Mouse (Mus musculus) CH12.LX (cell line): ENCODE measurements around the gene Actr2. TPM values are rescaled to one million over a fixed set of nuclear protein-coding genes. Genes with fewer than 3 reads are reported as not detected.
"Not testable (repeated sequence)": the region's sequence is repeated elsewhere in the genome, so short reads cannot be mapped to it uniquely, and the experiment has no call there.

ENCODE experiments used
- DNase-seq: peaks from one replicate; pipeline ENCODE4 v3.0.0-alpha.2; 2013; ENCODE audit errors: extremely low read depth
- H3K27ac ChIP-seq: 2 replicates; pipeline ENCODE4 v1.5.1; 2012; ENCODE audit warnings: low read depth, mild to moderate bottlenecking, control low read depth, moderate library complexity; ENCODE audit not compliant: insufficient read depth
- H3K27me3 ChIP-seq: replicated peaks from 2 replicates; pipeline ENCODE3; 2012; ENCODE audit warnings: inconsistent platforms
- H3K36me3 ChIP-seq, 2 experiments: replicated peaks in 1 of 2; 2 replicates each; pipeline versions ENCODE3 to v1.6.1; 2012; ENCODE audit warnings: inconsistent platforms in 1 of 2, low read length in 1 of 2, mild to moderate bottlenecking in 1 of 2, mixed read lengths in 1 of 2, moderate library complexity in 1 of 2; ENCODE audit not compliant: control insufficient read depth in 1 of 2, insufficient read depth in 1 of 2
- H3K4me1 ChIP-seq, 2 experiments: 2 replicates each; pipeline ENCODE4 v1.6.1; 2012; ENCODE audit warnings: inconsistent platforms in 1 of 2, moderate library complexity in 1 of 2; ENCODE audit not compliant: insufficient read depth in 2 of 2, control insufficient read depth in 1 of 2
- H3K4me2 ChIP-seq: 2 replicates; pipeline ENCODE4 v1.6.1; 2012; ENCODE audit warnings: low read depth, mild to moderate bottlenecking, control low read depth; ENCODE audit not compliant: poor library complexity, insufficient read depth, severe bottlenecking
- H3K4me3 ChIP-seq, 3 experiments: fragments of 150-350 bp in 1 of 3; sonication (generic) in 1 of 3; replicated peaks in 1 of 3; 2 replicates each; pipeline versions ENCODE3 to v1.5.1; 2011 to 2012; ENCODE audit warnings: low read depth in 2 of 3, low read length in 2 of 3, mild to moderate bottlenecking in 2 of 3, moderate library complexity in 2 of 3, control low read depth in 1 of 3, improper control_type of control experiment in 1 of 3, inconsistent platforms in 1 of 3, mixed read lengths in 1 of 3; ENCODE audit not compliant: poor library complexity in 1 of 3
- H3K79me2 ChIP-seq: replicated peaks from 2 replicates; pipeline ENCODE4 v1.6.1; 2012; ENCODE audit warnings: mild to moderate bottlenecking, moderate library complexity; ENCODE audit not compliant: control insufficient read depth, poor library complexity, insufficient read depth, severe bottlenecking; ENCODE audit errors: extremely low read depth
- H3K9ac ChIP-seq: 2 replicates; pipeline ENCODE4 v1.6.1; 2012; ENCODE audit warnings: low read depth, mild to moderate bottlenecking, control low read depth, moderate library complexity; ENCODE audit not compliant: insufficient read depth
- H3K9me3 ChIP-seq: replicated peaks from 2 replicates; pipeline ENCODE3; 2012; ENCODE audit warnings: low read length, inconsistent platforms, mixed read lengths
- CHD2 ChIP-seq: IDR thresholded peaks from 2 replicates; pipeline ENCODE4 v1.6.1; 2011; ENCODE audit warnings: low read length, improper control_type of control experiment
- CTCF ChIP-seq, 2 experiments: IDR thresholded peaks in 1 of 2; conservative IDR thresholded peaks in 1 of 2; 2 replicates each; pipeline ENCODE4 v1.5.1; 2011 to 2012; ENCODE audit warnings: low read depth in 2 of 2, low read length in 2 of 2, improper control_type of control experiment in 1 of 2, inconsistent platforms in 1 of 2, mild to moderate bottlenecking in 1 of 2, moderate library complexity in 1 of 2
- IRF4 ChIP-seq: IDR thresholded peaks from 2 replicates; pipeline ENCODE4 v1.6.1; 2014; ENCODE audit warnings: low read depth, mild to moderate bottlenecking, inconsistent platforms, low read length, improper control_type of control experiment
- MAFK ChIP-seq: IDR thresholded peaks from 2 replicates; pipeline ENCODE4 v1.6.1; 2011; ENCODE audit warnings: low read length, improper control_type of control experiment; ENCODE audit not compliant: insufficient replicate concordance
- MYC ChIP-seq: IDR thresholded peaks from 2 replicates; pipeline ENCODE4 v1.6.1; 2011; ENCODE audit warnings: low read depth, mild to moderate bottlenecking, improper control_type of control experiment, low read length
- POLR2A ChIP-seq: IDR thresholded peaks from 2 replicates; pipeline ENCODE4 v1.6.1; 2011; ENCODE audit warnings: low read depth, mild to moderate bottlenecking, improper control_type of control experiment, low read length
- RAD21 ChIP-seq: IDR thresholded peaks from 2 replicates; pipeline ENCODE4 v1.6.1; 2011; ENCODE audit warnings: low read depth, mild to moderate bottlenecking, low read length, improper control_type of control experiment, moderate library complexity
- SMC3 ChIP-seq: IDR thresholded peaks from 2 replicates; pipeline ENCODE4 v1.6.1; 2011; ENCODE audit warnings: low read depth, low read length, improper control_type of control experiment
- TBP ChIP-seq: conservative IDR thresholded peaks from 2 replicates; pipeline ENCODE4 v1.6.1; 2011; ENCODE audit warnings: low read depth, low read length, improper control_type of control experiment
- ZC3H11A ChIP-seq: IDR thresholded peaks from 2 replicates; pipeline ENCODE4 v1.6.1; 2012; ENCODE audit warnings: low read depth, mild to moderate bottlenecking, inconsistent platforms, low read length, improper control_type of control experiment
- dilution Hi-C: fragments of 300-500 bp; cut with MboI; formaldehyde crosslinking; loops from 2 replicates; pipeline ENCODE4 v1.14.3; 2020; ENCODE audit warnings: low sequenced_read_pairs; ENCODE audit not compliant: extremely low pct_unique_long_range_greater_than_20kb, extremely low pct_ligation_motif_present
- in situ Hi-C: fragments of 300-500 bp; cut with MboI; formaldehyde crosslinking; loops from 3 replicates; pipeline ENCODE4 v1.14.3; 2019; ENCODE audit warnings: low sequenced_read_pairs, low pct_ligation_motif_present, low pct_unique_long_range_greater_than_20kb, mixed read lengths
- polyA plus RNA-seq: library from polyadenylated mRNA; unstranded; fragments of >175 nt; gene quantifications from 2 replicates; pipeline ENCODE4 v1.2.1, GENCODE M21; 2012; ENCODE audit warnings: low read depth; ENCODE audit not compliant: insufficient read length
- total RNA-seq, 2 experiments: library from RNA; depleted of rRNA; stranded (reverse); fragments of 300-350 nt in 1 of 2; fragments of >200 nt in 1 of 2; gene quantifications; 2 replicates each; pipeline ENCODE4 v1.2.3; 2012 to 2014

The Actr2 gene
- total and polyA plus RNA-seq, 3 experiments, result 141 to 327 (median 189) TPM

DNA sequence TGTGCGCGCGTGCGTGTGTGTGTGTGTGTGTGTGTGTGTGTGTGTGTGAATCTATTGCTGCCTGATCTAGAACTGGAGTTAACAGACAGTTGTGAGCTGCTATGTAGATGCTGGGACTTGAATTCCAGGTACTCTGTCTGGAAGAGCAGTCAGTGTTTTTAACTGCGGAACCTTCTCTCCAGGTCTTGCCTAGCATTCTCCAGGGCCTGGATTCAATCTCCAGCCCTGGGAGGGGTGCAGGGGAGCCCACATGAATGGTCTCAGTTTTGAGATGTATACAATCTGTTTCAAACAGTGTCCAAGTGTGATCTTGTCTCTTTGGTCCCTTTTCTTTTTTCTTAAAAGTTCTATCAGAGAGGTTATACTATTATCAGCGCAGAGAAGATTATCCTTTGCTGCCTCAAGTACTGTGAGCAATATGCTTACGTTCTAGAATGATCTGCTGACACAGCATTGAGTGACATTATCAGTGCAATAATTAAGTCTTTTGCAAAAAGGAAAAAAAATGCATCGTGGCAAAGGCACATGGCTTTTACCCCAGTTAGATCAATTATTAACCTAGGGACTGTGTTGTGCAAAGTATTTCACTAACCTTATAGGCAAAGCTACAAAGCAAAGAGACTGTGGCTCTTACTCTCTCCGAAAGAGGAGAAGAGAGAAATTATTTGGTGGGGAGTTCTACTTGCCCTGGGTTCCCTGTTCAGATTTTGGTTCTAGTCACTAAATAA lies 32.0 kb upstream of the Actr2 start:
- Histone ChIP-seq H3K27ac (no peak overlapping the region), H3K4me1 (peaks cover 0 to 5% of the 10 kb centered on the region in 2 experiments; a peak in 1 of 4 replicates), H3K4me3 (no peak overlapping the region), H3K36me3 (no peaks in the 10 kb centered on the region), H3K4me2 (no peak overlapping the region), H3K27me3 (no peaks in the 10 kb centered on the region), H3K79me2 (no peaks in the 10 kb centered on the region), H3K9me3 (no peaks in the 10 kb centered on the region), H3K9ac (no peak overlapping the region)
- in situ Hi-C loops (no loop called here), dilution Hi-C loops (no loop called here)
- DNase-seq, result no peak
- TF ChIP-seq CHD2 (no peak), MAFK (peak; percentile 9; the same call in 1 of the 2 replicates), POLR2A (no peak), IRF4 (no peak), ZC3H11A (no peak)

DNA sequence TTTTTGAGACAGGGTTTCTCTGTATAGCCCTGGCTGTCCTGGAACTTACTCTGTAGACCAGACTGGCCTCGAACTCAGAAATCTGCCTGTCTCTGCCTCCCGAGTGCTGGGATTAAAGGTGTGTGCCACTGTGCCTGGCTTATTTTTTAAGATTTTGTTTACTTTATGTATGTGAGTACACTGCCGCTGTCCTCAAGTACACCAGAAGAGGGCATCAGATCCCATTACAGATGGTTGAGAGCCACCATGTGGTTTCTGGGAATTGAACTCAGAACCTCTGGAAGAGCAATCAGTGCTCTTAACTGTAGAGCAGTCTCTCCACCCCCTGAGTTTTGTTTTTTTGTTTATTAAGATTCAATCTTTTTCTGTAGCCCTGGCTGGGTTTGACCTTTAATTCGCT lies 31.0 kb upstream of the Actr2 start:
- TF ChIP-seq SMC3, result 0 out of 2 replicates have a peak, but pooled peaks have one; percentile 16
- peak; percentile 10 for TF ChIP-seq RAD21
- TF ChIP-seq MYC, result peak; percentile 59; the same call in 1 of the 2 replicates
- peak in 1 of 2 experiments; percentile 59; a peak in 2 of 4 replicates for TF ChIP-seq CTCF (conservative IDR thresholded peaks at IDR 0.05 in 1 of 2, IDR thresholded peaks at IDR 0.05 in 1 of 2; ENCODE audit: low read depth in 2 of 2, low read length in 2 of 2)
- TF ChIP-seq TBP, result 0 out of 2 replicates have a peak, but pooled peaks have one; percentile 15
- H3K79me2 ChIP-seq, H3K4me2 ChIP-seq, in situ Hi-C loops, H3K4me3 ChIP-seq, H3K36me3 ChIP-seq, H3K27ac ChIP-seq, H3K27me3 ChIP-seq, DNase-seq, H3K4me1 ChIP-seq, H3K9me3 ChIP-seq, dilution Hi-C loops, H3K9ac ChIP-seq: not testable (repeated sequence)

DNA sequence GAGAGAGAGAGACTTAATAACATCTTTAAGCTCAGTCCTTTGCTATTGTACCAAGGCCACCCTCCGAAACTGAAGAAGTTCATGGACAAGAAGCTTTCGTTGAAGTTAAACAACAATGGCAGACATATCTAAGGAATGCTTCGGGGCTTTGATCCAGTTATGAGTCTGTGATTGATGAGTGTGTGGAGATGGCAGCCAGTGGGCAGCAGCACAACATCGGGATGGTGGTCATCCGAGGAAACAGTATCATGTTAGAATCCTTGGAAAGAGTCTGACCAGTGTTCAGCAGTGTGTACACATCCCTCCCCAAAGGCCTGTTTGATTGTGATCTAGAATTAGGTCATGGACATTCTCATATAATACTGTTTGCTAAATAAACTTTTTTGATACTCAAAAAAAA lies 29.8 kb upstream of the Actr2 start:
- Histone ChIP-seq H3K4me3 (no peak overlapping the region), H3K4me2 (no peak overlapping the region), H3K9ac (no peak overlapping the region), H3K9me3 (peaks cover 2% of the 10 kb centered on the region), H3K79me2 (no peaks in the 10 kb centered on the region), H3K27ac (no peak overlapping the region), H3K27me3 (no peaks in the 10 kb centered on the region), H3K4me1 (peaks cover 0 to 5% of the 10 kb centered on the region in 2 experiments; a peak in 1 of 4 replicates), H3K36me3 (no peaks in the 10 kb centered on the region)
- in situ Hi-C loops (no loop called here), dilution Hi-C loops (no loop called here)
- no peak for DNase-seq
- TF ChIP-seq MYC (no peak), ZC3H11A (no peak)
